Mouse (Mus musculus) embryo, embryonic 10 days (tissue): Measurements from ENCODE around the gene Dusp16.
A peak's percentile ranks its signal among the peaks of the same experiment; 100 is the strongest.

Source experiments
- DNase-seq: peaks from one replicate; pipeline ENCODE4 v3.0.0-alpha.2; 2015; ENCODE audit warnings: low spot score

Gene Dusp16

GRCm38 (mm10) chr6:134793046-134793806, 801 bp upstream of the Dusp16 start:
- no peak for DNase-seq

- peak; percentile 36 for DNase-seq
These were observed 940 bp downstream of the Dusp16 start for GRCm38 (mm10) chr6:134791251-134792118.

DNA sequence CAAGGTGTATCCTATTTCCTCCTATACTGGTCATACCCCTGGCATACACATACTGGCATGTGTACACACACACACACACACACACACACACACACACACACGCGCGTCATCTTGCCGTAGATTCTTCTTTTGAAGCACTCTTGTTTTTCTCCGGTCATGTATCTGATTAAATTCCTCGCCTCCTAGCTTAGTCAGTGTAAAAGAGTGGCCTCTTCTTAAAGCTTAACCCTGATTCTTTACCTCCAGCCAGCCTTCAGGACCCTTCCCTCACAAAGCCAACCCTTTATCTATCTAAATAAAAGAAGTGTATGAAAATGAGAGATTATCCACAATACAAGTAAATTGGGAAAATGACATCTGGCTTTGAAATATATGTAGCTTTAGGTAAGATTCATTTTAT, 3.3 kb downstream of the Dusp16 start:
- no peak for DNase-seq

DNA sequence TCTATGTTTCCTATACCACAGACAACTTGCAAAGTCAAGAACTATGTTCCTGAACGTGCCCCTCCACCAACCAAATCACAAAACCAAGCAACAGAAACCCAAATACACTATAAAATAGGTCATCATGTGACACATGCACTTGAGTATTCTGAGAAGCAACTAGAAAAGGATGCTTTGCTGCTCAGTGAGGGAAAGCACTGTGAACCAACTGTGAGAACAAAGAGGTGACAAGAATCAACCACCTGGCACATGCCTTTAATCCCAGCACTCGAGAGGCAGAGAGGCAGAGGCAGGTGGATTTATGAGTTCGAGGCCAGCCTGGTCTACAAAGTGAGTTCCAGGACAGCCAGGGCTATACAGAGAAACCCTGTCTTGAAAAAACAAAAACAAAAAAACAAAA, 6.0 kb downstream of the Dusp16 start:
- no peak for DNase-seq

- no peak for DNase-seq
These were observed 9.5 kb downstream of the Dusp16 start for GRCm38 (mm10) chr6:134782900-134783299.

DNA sequence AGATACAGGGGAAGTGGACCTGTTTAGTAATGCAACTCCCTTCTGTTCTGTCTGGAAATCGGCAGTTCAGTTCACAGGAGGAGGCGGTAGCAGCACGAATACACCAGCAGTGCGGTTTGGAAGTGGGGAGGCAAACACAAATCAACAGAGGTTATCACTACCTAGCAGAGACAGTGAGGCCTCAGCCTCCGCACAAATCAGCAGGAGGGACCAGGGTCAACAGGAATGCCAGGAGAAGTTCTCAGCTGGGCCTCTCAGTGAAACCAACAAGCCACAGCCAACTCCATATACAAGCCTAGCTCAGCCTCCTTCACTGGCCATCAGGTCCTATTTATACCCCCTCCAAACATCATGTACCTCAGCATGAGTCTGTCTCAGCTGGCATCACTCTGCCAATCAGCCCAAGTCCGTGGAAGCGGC, 10.9 kb downstream of the Dusp16 start:
- DNase-seq: no peak

DNA sequence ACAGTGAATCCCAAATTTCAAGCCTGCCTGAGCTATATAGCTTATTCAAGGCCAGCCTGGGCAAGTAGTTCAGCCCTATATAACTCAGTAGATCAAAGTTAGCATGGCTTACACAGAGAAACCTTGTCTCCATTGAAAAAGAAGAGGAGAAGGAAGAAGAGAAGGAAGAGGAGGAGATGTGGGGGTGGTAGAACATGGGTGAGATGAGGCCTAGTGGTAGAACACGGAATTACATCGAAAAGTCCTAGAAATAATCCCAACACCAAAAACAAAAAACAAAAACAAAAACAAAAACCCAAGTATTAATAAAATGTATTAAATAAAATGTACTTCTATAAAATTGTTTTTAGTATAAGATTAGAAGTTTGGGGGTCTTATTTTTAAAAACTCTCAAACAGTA, 12.4 kb downstream of the Dusp16 start:
- DNase-seq: no peak

DNA sequence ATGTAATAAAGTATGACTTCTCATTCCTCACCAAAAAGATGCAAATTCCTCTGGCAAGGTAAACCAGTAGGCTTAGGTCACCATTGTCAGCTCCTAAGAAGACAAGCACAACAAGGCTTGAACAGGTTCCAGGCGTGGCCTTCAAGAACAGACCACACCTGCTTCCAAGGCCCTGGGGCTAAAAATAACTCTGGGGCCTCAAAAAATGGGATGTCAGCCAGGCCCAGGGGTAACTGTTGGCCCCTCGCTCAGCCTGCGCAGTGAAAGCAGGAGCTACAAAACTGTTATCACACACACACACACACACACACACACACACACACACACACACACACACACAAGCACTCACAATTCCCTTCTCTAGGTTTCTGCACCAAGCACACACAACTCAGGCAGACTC, 18.5 kb downstream of the Dusp16 start:
- DNase-seq: peak; percentile 20

DNA sequence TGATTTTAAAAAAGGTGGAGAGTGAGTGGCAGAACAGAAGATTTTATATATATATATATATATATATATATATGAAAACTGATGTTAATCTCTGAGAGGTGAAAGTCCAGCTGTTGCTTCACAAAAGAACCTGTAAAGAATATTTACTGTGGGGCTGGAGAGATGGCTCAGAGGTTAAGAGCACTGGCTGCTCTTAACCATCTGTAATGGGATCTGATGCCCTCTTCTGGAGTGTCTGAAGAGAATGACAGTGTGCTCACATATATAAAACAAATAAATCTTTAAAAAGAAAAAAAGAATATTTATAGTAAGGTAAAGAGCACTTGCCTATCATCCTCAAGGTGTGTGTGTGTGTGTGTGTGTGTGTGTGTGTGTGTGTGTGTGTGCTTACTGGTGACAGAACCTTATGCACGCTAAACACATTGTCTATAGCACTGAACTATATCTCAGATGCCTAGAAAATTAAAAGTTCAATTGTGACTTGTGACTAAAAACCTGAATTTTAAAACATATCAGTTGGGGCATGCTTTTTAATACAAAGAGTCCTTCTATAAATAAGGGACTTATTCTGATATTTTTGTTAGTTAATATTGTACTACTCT, 19.0 kb downstream of the Dusp16 start:
- no peak for DNase-seq

DNA sequence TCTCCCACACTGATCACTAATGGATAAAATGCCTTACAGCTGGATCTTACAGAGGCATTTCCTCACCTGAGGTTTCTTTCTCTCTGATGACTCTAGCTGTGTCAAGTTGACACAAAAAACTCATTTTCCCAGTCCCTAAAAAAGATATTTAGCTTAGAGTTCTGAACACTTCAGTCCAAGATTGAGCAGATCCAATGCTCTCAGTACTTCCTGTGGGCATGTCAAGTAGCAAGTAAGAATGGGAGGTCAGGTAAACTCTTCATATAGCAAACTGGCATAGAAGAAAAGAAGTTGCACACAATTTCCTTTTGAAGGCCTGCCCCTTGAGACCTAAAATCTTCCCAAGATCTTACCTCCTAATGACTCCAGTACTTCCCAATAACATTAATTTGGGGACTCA, 22.1 kb downstream of the Dusp16 start:
- DNase-seq: no peak

- no peak for DNase-seq
These were observed 27.9 kb downstream of the Dusp16 start for GRCm38 (mm10) chr6:134764441-134765061.

GRCm38 (mm10) chr6:134763436-134763835, 29.0 kb downstream of the Dusp16 start:
- DNase-seq: no peak

GRCm38 (mm10) chr6:134761808-134762207, 30.6 kb downstream of the Dusp16 start:
- DNase-seq: peak; percentile 28

- DNase-seq: no peak
These were observed 31.4 kb downstream of the Dusp16 start for GRCm38 (mm10) chr6:134760926-134761544.

- DNase-seq: no peak
These were observed 36.4 kb downstream of the Dusp16 start for GRCm38 (mm10) chr6:134756058-134756457.

- DNase-seq: no peak
These were observed 38.6 kb downstream of the Dusp16 start for GRCm38 (mm10) chr6:134753858-134754257.

- no peak for DNase-seq
These were observed 39.0 kb downstream of the Dusp16 start for GRCm38 (mm10) chr6:134753412-134753811.

GRCm38 (mm10) chr6:134751883-134752647, 40.4 kb downstream of the Dusp16 start:
- peak; percentile 39 for DNase-seq

DNA sequence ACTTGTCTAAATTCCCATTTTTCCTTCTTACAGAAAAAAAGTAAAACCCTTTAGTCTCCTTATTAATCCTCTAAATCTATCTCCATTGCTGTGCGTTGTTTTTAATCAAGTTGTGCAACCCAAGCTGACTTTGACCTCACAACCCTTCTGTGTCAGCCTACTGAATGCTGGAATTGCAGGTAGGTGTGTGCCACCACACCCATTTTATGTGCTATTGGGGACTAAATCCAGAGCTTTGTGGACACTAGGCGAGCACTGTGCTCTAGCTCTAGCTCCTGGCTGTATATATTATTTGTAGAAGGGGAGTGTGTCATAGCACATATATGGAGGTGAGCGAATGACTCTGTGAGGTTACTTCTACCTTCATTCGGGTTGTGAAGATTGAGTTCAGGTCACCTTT, 41.3 kb downstream of the Dusp16 start:
- no peak for DNase-seq

GRCm38 (mm10) chr6:134748126-134748525, 44.3 kb downstream of the Dusp16 start:
- DNase-seq: no peak

DNA sequence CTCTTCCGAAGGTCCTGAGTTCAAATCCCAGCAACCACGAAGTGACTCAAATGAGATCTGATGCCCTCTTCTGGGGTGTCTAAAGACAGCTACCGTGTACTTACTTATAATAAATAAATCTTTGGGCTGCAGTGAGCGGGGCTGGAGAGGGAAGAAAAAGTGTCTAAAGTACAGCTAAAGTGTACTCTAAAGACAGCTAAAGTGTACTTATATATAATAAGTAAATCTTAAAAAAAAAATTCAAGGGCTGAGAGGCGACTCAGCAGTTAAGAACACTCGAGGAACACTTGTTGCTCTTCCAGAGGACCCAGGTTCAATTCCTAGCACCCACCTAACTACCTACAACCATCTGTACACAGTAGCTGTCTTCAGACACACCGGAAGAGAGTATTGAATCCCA, 46.5 kb downstream of the Dusp16 start:
- no peak for DNase-seq
